Mouse (Mus musculus): ENCODE results near the gene Tdrd3.

DNA sequence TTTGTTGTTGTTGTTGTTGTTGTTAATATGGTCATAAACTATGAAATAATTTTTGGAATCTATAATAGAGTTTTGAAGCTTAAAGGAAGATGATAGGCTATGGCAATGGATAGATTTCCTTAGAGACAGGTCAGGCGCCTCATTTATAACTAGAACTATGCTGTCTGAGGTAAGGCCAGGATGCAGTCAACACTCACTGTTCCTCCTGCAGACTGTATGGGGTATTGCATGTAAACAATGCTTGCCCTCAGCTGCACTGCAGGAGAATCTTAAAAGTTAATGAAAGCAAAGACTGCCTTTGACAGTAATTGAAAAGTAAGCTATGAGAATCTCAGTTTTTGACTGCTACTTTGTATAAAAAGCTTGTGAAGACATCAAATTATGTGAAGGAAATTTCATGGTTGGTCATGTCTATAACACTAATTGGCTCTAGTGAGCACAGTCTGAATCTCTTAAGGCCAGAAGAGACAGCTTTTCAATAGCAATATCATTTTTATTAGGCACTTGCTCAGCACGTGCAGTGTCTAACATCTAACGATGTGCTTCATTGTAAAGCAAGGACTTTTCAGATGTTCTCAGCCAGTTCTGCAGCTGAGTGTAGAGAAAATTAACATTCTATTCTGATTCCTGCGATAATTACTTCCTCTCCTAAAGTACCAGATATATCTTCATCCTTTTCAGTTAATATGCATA lies 120.8 kb downstream of the Tdrd3 start:
- TF ChIP-seq CTCF (IDR thresholded peaks at IDR 0.05; ENCODE audit: control insufficient read depth, insufficient read depth, insufficient read length) (no peak), MAX (IDR thresholded peaks at IDR 0.05) (no peak)

Data from C2C12 (cell line).